8 mouse cellular contexts compared by ENCODE assay signal in the genomic region with DNA sequence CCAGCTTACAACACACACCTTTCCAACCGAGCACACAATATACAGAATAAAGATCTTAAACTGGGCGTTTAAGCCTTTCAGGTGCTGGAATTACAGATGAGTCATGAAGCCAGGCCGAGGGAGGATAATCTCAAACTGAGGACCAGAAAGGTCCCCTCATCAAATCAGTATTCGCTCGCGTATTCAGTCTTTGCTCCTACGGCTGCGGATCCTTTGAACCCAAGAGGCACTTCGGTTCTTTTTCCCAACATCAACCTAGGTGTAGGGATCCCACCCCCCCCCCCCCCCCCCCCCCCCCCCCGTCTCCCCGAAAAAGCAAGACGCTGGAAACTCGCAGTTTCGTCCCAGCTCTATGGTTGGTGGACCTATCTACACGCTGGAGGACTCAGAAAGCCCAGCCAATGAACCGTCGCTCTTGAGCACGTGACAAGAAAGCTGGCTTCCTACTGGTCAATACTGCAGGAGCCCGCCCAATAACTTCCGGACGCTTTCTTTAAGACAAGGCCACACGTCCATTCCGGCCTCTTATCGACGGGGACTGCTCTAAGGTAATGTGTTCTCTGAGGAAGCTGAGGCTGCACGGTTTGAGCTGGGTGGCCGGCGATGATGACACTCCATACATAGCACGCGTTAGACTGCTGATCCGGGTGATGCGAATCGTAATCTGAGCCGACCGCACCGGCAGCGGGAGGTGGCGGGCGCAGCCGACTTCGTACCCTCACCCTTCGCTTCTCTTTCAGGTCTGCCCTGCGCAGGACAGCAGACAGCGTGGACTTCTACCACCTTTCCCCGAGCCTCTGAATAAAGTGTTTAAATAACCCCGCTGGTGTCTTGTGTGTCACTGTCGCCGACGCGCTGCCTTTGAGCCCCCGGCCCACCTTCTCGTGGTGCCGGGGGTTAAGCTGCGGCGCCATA. TPM values are rescaled to one million over a fixed set of nuclear protein-coding genes. Genes with fewer than 3 reads are reported as not detected.
DNase-seq lines count a peak whose midpoint lies in the region; ATAC-seq lines count a peak whose summit lies in the region.

No protein-coding gene starts in this region.

- under 1% methylated on average over 50 of the region's 55 CpGs for WGBS in intestine, embryonic 14.5 days

- H3K4me3 ChIP-seq in intestine, embryonic 14.5 days (ENCODE audit: low read depth, low read length): peak overlapping the region; percentile 88

- H3K9ac ChIP-seq in intestine, embryonic 14.5 days (ENCODE audit: low read length): peak overlapping the region; percentile 100

- H3K4me2 ChIP-seq in intestine, embryonic 14.5 days (ENCODE audit: low read length): peak overlapping the region; percentile 68

- ATAC-seq in intestine, embryonic 14.5 days (replicated peaks; ENCODE audit: low FRiP score, low TSS enrichment, low read depth): peak; percentile 99

- intact Hi-C loops in left cerebral cortex, postnatal 14 days (cut with DNase I): loop anchor here (5.0 kb wide), 2 partner anchors 112 to 127 kb away; partner anchors contain the start of gene Tex2

- H3K27me3 ChIP-seq in intestine, embryonic 14.5 days (replicated peaks; ENCODE audit: control insufficient read depth, insufficient read depth, low read length): no peaks in the 10 kb centered on the region

- H3K9me3 ChIP-seq in intestine, embryonic 14.5 days (ENCODE audit: control insufficient read depth, low read length): no peaks in the 10 kb centered on the region

- peak overlapping the region; percentile 99 for H3K27ac ChIP-seq in intestine, embryonic 14.5 days (ENCODE audit: low read depth)

- H3K4me1 ChIP-seq in intestine, embryonic 14.5 days (replicated peaks; ENCODE audit: control insufficient read depth, insufficient read depth, low read length): 0 out of 2 replicates have a peak, but pooled peaks cover 9% of the 10 kb centered on the region

- no peaks in the 10 kb centered on the region for H3K36me3 ChIP-seq in intestine, embryonic 14.5 days (ENCODE audit: control insufficient read depth, insufficient read depth, low read length)

- DNase-seq in adrenal gland, adult 18-20 months (ENCODE audit: low spot score in 2 of 2): peak; percentile 89
- DNase-seq in embryo, embryonic 11 days: peak; percentile 98
- peak; percentile 94 for DNase-seq in gastrocnemius, postnatal 25 days
- DNase-seq in intestine, embryonic 14.5 days (ENCODE audit: low spot score): peak; percentile 93
- peak; percentile 98 to 99 for DNase-seq in left cerebral cortex, postnatal 14 days (ENCODE audit: low spot score in 2 of 2)
- DNase-seq in mesoderm, embryonic 11.5 days (ENCODE audit: low read depth, low spot score): peak; percentile 98
- peak; percentile 95 to 98 for DNase-seq in right cerebral cortex, postnatal 36 days (ENCODE audit: low spot score in 2 of 2)
- peak; percentile 94 for DNase-seq in yolk sac, embryonic 10.5 days (ENCODE audit: low spot score)

RNA-seq across cellular contexts. Expression of gene Ern1, which starts 13.0 kb away (rescaled TPM):
- 100 to 1,000 TPM in 1 of 2 experiments, 10 to 100 TPM in 1; 74.1 to 154 TPM for total RNA-seq in adrenal gland, adult 18-20 months (2021)
- 1 to 10 TPM; 7.0 to 7.2 TPM for total RNA-seq in gastrocnemius, postnatal 25 days (2021)
- 7.1 and 7.6 TPM in 2 replicates for polyA plus RNA-seq in intestine, embryonic 14.5 days (2014; fragmentation: Nextera tagmentation; extraction: Ambion mirVana)
- total RNA-seq in left cerebral cortex, postnatal 14 days (2021): 1 to 10 TPM; 6.7 to 8.7 TPM

Comparison
In these comparisons a context has a peak if more than half of its experiments do, and no peak if none do; other contexts are left out.
1. Peak in every context shown above with its lines: DNase-seq, ATAC-seq, H3K4me3 ChIP-seq and H3K27ac ChIP-seq.
2. RNA of gene Ern1, which starts 13.0 kb away (total RNA-seq): 74.1 to 154 TPM in adrenal gland, adult 18-20 months; 6.7 to 8.7 TPM in left cerebral cortex, postnatal 14 days and 7.0 to 7.2 TPM in gastrocnemius, postnatal 25 days; every median in the first group is over 4 times any median in the second.